Mouse (Mus musculus): ENCODE measurements around the gene Gse1.

The Gse1 gene

GRCm38 (mm10) chr8:120511737-120512136, 283.5 kb downstream of the Gse1 start:
- POLR2A ChIA-PET = interaction anchor here in 3 of 4 experiments (0.6 to 23.4 kb wide), 11 partner anchors 8 to 129 kb away, joined by 3 to 418 read pairs (median 4); no protein-coding TSS in a partner anchor

GRCm38 (mm10) chr8:120512326-120512725, 284.1 kb downstream of the Gse1 start:
- CTCF ChIA-PET = interaction anchor here in 3 of 4 experiments (0.5 to 1.5 kb wide), 5 partner anchors 104 to 1418 kb away, joined by 3 read pairs; no protein-coding TSS in a partner anchor
- POLR2A ChIA-PET = interaction anchor here in 3 of 4 experiments (0.7 to 23.4 kb wide), 10 partner anchors 8 to 129 kb away, joined by 3 to 418 read pairs (median 5); no protein-coding TSS in a partner anchor

More at GRCm38 (mm10) chr8:120511737-120512136, 283.5 kb downstream of the Gse1 start:
- CTCF ChIA-PET = interaction anchor here in 3 of 4 experiments (0.5 to 1.5 kb wide), 6 partner anchors 58 to 1419 kb away, joined by 3 read pairs; no protein-coding TSS in a partner anchor

GRCm38 (mm10) chr8:120513145-120513544, 284.9 kb downstream of the Gse1 start:
- CTCF ChIA-PET = interaction anchor here in 3 of 4 experiments (0.5 to 1.5 kb wide), 10 partner anchors 9 to 223 kb away, joined by 3 to 12 read pairs (median 3); no protein-coding TSS in a partner anchor

DNA sequence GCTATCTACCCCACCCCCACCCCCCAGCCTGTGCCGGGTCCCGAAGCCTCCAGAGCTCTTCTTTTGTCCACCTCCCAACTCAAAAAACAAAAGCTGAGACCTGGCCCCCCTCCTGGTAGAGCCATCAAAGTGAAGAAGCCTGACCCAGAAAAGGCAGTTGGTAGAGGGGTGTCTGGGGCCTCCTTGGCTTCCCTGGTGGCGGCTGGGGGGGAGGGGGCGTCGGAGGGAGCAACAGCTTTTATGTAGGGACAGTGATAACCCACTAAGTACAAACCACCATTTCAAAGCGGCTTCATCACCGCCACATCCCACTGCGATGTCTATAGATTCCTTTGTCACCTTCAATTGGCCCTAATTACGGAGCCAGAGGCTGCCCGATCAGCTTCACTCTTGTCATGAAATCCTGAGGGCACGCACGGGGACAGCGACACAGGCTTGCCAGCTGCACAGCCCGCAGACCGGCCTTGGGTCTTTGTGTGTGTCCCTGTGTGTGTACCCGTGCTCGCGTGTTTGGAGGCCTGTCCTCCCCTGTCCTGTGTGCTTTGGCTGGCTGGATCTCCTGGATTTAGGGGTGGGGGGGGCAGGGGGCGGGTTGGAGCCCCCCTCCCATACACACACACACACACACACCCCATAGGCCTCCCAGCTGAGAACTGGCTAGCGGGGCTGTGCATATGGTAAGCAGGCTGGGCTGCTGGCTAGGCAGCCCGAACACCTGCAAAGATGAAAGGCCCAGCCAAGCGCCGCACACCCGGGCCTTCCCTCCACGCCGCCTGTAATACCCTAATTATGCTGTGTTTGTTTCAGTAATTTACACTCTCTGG, 285.6 kb downstream of the Gse1 start:
- ChIA-PET CTCF (interaction anchor here in 3 of 4 experiments (0.5 to 1.3 kb wide), 11 partner anchors 9 to 224 kb away, joined by 3 to 12 read pairs (median 3); no protein-coding TSS in a partner anchor), POLR2A (interaction anchor here in 3 of 4 experiments (0.6 to 23.4 kb wide), 20 partner anchors 8 to 916 kb away, joined by 3 to 418 read pairs (median 4); no protein-coding TSS in a partner anchor)

More at GRCm38 (mm10) chr8:120513145-120513544, 284.9 kb downstream of the Gse1 start:
- POLR2A ChIA-PET = interaction anchor here (0.6 to 23.4 kb wide), 17 partner anchors 8 to 915 kb away, joined by 3 to 418 read pairs (median 4); no protein-coding TSS in a partner anchor

DNA sequence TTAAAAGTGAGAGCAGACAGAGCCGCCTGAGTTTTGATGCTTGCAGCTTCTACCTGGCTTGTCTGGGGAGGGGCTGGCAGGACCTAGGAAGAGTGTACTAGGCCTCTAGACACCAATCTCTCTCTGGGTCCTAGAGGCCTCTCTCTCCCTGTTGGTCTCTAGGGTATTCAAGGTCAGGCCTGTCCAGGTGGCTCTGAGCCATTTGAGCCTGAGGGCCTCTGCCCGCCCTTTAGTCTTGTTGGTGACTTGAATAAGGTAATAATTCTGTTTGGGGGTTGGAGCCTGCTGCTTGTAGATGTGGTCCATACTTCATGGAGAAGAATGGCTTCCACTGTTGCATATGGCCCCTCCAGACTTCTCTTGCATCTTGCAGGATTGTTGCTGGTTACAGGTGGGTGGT, 287.0 kb downstream of the Gse1 start:
- POLR2A ChIA-PET = interaction anchor here in 2 of 4 experiments (1.3 to 23.4 kb wide), 7 partner anchors 11 to 31 kb away, joined by 4 to 418 read pairs (median 28); no protein-coding TSS in a partner anchor
- CTCF ChIA-PET = no interaction called here

DNA sequence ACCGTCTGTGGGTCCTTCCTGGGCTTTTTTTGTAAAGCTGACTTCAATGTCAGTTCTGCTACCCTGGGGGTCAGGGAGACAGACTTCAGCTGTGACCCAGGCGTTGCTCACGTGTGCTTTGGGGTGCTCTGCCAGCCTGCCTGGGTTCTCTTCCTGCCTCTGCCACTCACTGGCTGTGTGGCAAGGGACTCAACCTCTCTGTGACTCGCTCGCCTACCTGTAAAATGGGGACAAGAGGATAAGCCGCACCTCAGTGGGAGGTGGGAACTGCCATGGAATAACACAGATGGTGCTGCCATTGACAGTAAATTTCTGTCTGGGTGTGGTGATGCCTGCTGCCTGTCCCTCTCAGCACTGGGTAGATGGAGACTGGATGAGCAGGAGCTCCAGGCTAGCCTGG, 287.4 kb downstream of the Gse1 start:
- ChIA-PET CTCF (interaction anchor here in 2 of 4 experiments (0.9 to 1.7 kb wide), 3 partner anchors 17 to 20 kb away, joined by 3 to 6 read pairs (median 3); no protein-coding TSS in a partner anchor), POLR2A (interaction anchor here in 3 of 4 experiments (0.5 to 23.4 kb wide), 16 partner anchors 8 to 183 kb away, joined by 3 to 418 read pairs (median 4); no protein-coding TSS in a partner anchor)

DNA sequence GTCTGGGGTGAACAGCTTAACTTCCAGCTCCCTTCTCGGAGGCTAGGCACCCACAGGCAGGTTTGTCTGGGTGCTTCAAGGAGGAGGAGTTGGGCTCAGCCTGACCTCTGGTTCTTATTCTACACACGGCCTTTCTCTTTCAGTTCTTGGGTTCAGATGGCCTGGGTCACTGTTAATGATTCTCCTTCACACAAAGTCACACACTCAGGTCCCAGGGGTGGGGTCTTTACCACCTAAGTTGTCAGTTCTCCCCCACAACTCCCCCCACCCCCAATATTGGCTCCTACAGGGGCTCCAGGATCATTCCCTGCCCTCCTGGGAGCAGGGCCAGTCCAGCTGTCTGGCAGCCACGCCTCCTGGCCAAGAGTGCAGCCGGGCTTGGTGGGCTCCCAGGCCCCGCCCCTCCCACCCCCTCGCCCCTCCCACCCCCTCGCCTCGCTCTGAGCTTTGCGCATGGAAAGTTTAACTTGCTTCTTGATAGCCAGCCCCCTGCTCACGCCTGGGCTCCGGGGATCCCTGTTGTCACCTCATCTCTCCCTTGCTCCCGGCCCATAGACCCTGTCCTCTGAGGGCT, 288.0 kb downstream of the Gse1 start:
- CTCF ChIA-PET = interaction anchor here (0.6 to 1.7 kb wide), 13 partner anchors 12 to 847 kb away, joined by 3 to 9 read pairs (median 3); no protein-coding TSS in a partner anchor

DNA sequence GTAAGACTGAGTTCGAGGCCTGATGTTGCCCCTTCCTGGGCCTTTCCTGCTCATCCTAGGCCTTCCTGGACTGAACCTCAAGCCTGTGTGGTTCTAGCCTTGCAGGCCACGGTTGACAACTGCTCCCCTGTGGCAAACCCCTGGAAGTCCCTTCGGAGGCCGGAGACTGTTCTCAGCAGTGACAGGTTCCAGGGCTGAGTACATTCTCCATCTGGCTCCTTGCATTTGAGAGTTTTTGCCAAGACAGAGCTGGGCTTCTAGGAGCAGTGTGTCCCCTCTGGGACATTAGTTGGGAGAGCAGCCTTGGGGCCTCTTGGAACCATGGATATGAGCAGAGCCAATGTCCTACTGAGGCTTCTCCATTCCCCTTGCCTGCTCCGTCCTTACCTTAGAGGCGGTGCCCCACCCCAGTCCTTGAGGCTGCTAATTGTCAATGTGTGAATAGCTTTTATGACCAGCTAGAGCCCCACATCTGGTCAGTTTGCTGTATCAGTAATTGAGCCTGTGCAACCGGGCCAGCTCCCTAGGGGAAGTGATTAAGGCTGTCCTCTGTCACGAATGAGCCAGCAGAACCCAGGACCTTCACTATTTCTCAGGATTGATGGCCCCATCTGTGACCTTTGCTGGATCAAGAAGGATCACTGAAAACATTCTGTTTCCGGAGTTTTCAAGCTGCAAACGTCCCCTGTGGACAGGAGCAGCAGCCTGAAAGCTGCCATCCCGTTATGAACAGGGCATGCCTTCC, 289.6 kb downstream of the Gse1 start:
- ChIA-PET CTCF (interaction anchor here in 3 of 4 experiments (0.5 to 3.8 kb wide), 12 partner anchors 9 to 339 kb away, joined by 3 to 35 read pairs (median 4); no protein-coding TSS in a partner anchor), POLR2A (interaction anchor here (0.6 to 23.4 kb wide), 21 partner anchors 6 to 679 kb away, joined by 3 to 418 read pairs (median 7); partner anchors contain the start of gene Gins2 (in 1 of the 4))

More for the DNA sequence above, 288.0 kb downstream of the Gse1 start:
- POLR2A ChIA-PET = interaction anchor here in 3 of 4 experiments (0.5 to 23.4 kb wide), 19 partner anchors 8 to 1922 kb away, joined by 3 to 418 read pairs (median 4); no protein-coding TSS in a partner anchor

DNA sequence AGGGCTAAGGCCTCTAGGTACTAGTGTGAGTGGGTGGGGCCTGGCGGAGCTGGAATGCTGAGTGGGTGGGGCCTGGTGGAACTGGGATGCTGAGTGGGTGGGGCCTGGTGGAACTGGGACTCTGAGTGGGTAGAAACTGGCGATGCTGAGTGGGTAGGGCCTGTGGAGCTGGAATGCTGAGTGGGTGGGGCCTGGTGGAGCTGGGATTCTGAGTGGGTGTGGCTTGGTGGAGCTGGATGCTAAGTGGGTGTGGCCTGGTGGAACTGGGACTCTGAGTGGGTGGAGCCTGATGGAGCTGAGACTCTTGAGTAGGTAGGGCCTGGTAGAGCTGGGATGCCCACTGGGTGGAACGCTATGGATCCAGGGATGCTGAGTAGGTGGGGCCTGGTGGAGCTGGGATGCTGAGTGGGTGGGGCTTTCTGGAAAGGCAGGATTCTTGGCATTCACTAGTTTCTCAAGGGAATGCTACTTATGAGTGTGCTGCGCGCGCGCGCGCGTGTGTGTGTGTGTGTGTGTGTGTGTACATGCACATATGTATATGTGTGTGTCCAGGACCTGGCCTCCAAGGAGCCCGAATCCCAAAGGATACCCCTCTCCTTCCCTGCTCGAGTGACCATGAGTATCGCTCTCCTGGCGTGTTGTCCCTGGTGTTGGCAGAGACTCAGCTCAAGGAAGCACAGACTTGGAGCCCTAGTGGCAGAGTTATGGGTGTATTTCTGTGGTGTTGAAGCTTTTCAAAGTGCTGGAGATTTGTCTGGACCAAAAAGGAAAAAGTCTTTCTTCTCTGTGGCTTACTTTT, 290.7 kb downstream of the Gse1 start:
- CTCF ChIA-PET = interaction anchor here (0.6 to 3.8 kb wide), 25 partner anchors 10 to 1037 kb away, joined by 3 to 35 read pairs (median 4); partner anchors contain the start of gene 6430548M08Rik (in 1 of the 4)
- POLR2A ChIA-PET = interaction anchor here (0.6 to 23.4 kb wide), 37 partner anchors 7 to 680 kb away, joined by 3 to 418 read pairs (median 4); partner anchors contain the start of gene Gins2 (in 1 of the 4)

DNA sequence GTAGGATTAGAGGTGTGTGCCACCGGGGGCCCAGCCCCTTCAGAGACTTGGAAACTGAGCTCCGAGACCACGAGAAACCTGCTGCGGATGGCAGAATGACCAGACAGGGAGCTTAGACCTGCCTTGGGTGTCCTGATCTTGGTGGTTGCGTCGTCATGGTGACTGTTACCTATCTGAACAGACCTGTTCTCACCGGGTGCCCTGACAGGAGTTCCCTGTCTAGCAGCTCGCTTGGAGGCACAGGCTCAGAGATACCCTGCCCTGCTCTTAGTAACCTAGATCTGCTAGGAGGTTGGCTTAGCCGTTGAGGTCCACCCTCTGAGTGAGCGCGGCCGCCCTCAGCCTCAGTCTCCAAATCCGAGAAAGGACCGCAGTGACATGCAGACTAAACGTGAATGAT, 292.0 kb downstream of the Gse1 start:
- ChIA-PET CTCF (interaction anchor here in 3 of 4 experiments (0.5 to 3.8 kb wide), 10 partner anchors 11 to 1388 kb away, joined by 3 to 35 read pairs (median 4); no protein-coding TSS in a partner anchor), POLR2A (interaction anchor here in 3 of 4 experiments (0.6 to 23.4 kb wide), 12 partner anchors 8 to 187 kb away, joined by 3 to 418 read pairs (median 5); no protein-coding TSS in a partner anchor)

GRCm38 (mm10) chr8:120520707-120521590, 292.7 kb downstream of the Gse1 start:
- ChIA-PET POLR2A (interaction anchor here in 3 of 4 experiments (0.6 to 23.4 kb wide), 12 partner anchors 7 to 188 kb away, joined by 3 to 418 read pairs (median 5); no protein-coding TSS in a partner anchor), CTCF (interaction anchor here (0.5 to 3.8 kb wide), 12 partner anchors 12 to 1387 kb away, joined by 3 to 35 read pairs (median 4); no protein-coding TSS in a partner anchor)

- POLR2A ChIA-PET = interaction anchor here in 2 of 4 experiments (0.7 to 23.4 kb wide), 8 partner anchors 6 to 113 kb away, joined by 3 to 418 read pairs (median 30); no protein-coding TSS in a partner anchor
Observed at GRCm38 (mm10) chr8:120521591-120521965, 293.3 kb downstream of the Gse1 start.

GRCm38 (mm10) chr8:120523641-120524040, 295.4 kb downstream of the Gse1 start:
- CTCF ChIA-PET = interaction anchor here in 1 of 4 experiments (0.8 kb wide), 1 partner anchor 53 kb away, joined by 3 read pairs; no protein-coding TSS in a partner anchor

More at GRCm38 (mm10) chr8:120521591-120521965, 293.3 kb downstream of the Gse1 start:
- CTCF ChIA-PET = interaction anchor here in 3 of 4 experiments (1.0 to 3.8 kb wide), 5 partner anchors 12 to 241 kb away, joined by 3 to 35 read pairs (median 6); no protein-coding TSS in a partner anchor

DNA sequence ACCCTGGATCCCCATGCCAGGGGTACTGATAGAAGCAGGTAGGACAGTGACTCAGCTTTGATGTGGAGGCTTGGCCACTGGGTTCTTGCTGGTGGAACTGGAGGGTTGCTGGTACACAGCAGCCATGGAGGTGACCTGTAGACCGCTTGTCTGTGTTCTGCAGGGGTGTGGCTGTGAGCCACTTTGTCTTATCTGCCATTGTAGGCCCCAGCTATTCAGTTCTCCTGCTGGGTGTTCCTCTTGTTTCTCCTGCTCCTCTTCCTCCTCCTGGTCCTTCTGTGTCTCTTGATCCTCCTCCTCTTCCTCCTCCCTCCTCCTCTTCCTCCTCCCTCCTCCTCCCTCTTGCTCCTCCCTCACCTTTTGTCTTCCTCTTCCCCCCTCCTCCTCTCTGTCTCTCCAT, 296.9 kb downstream of the Gse1 start:
- POLR2A ChIA-PET = interaction anchor here in 2 of 4 experiments (0.6 to 23.3 kb wide), 16 partner anchors 10 to 142 kb away, joined by 3 to 418 read pairs (median 4); no protein-coding TSS in a partner anchor
- CTCF ChIA-PET = interaction anchor here in 1 of 4 experiments (0.8 to 1.1 kb wide), 4 partner anchors 16 to 198 kb away, joined by 3 to 5 read pairs (median 3); no protein-coding TSS in a partner anchor

More at GRCm38 (mm10) chr8:120523641-120524040, 295.4 kb downstream of the Gse1 start:
- POLR2A ChIA-PET = interaction anchor here in 3 of 4 experiments (0.6 to 23.3 kb wide), 4 partner anchors 9 to 21 kb away, joined by 3 to 418 read pairs (median 138); no protein-coding TSS in a partner anchor

DNA sequence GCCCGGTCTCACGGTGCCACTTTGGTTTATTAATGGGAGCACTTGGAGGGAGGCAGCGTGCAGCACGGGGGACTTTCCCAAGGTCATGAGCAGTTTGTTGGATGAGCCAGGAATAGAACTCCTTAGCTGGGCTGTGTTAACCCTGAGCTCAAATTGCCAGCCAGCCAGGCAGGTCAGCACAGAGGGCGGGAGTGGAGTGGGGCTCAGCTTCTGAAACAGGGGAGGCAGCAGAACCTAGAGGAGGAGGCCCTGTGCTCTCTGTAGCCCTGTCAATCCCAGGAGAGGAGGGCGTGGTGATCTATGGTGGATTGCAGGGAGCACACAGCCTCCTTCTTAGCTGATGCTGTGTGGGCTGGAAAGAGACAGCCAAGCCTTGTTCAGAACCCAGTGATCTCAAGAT, 297.6 kb downstream of the Gse1 start:
- CTCF ChIA-PET = interaction anchor here (0.6 to 2.0 kb wide), 12 partner anchors 9 to 210 kb away, joined by 3 to 10 read pairs (median 4); no protein-coding TSS in a partner anchor
- POLR2A ChIA-PET = interaction anchor here in 3 of 4 experiments (0.7 to 23.3 kb wide), 26 partner anchors 9 to 191 kb away, joined by 3 to 418 read pairs (median 4); no protein-coding TSS in a partner anchor
